Mouse (Mus musculus) cerebellum, adult (tissue): ENCODE results near the gene Naglu.
A peak's percentile ranks its signal among the peaks of the same experiment; 100 is the strongest.

Source experiments
- ATAC-seq: cut with Nextera tagmentation; 2 replicates; pipeline ENCODE4 v1.9.2; 2017; ENCODE audit warnings: mild to moderate bottlenecking, moderate library complexity, mixed read lengths; ENCODE audit not compliant: insufficient number of reproducible peaks, low FRiP score, low TSS enrichment

Gene Naglu

GRCm38 (mm10) chr11:101069391-101070188 lies at the start of gene Naglu:
Gene Naglu, plus strand, starts transcription at chr11:101070012.
- peak; percentile 79 for ATAC-seq

GRCm38 (mm10) chr11:101023371-101023770 lies 46.4 kb upstream of the Naglu start:
- ATAC-seq, result no peak

- no peak for ATAC-seq
Observed at GRCm38 (mm10) chr11:101024001-101024400, 45.8 kb upstream of the Naglu start.

- ATAC-seq, result no peak
Observed at GRCm38 (mm10) chr11:101027121-101027520, 42.7 kb upstream of the Naglu start.

- no peak for ATAC-seq
Observed at GRCm38 (mm10) chr11:101029320-101029719, 40.5 kb upstream of the Naglu start.

GRCm38 (mm10) chr11:101030136-101030807 lies 39.5 kb upstream of the Naglu start:
- no peak for ATAC-seq

GRCm38 (mm10) chr11:101030808-101031156 lies 39.0 kb upstream of the Naglu start:
- no peak for ATAC-seq

GRCm38 (mm10) chr11:101031470-101031869 lies 38.3 kb upstream of the Naglu start:
- ATAC-seq, result no peak

- no peak for ATAC-seq
Observed at GRCm38 (mm10) chr11:101033856-101034500, 35.8 kb upstream of the Naglu start.

GRCm38 (mm10) chr11:101034614-101035327 lies 35.0 kb upstream of the Naglu start:
- ATAC-seq, result no peak

GRCm38 (mm10) chr11:101035328-101035695 lies 34.5 kb upstream of the Naglu start:
- no peak for ATAC-seq

- no peak for ATAC-seq
Observed at GRCm38 (mm10) chr11:101037795-101038194, 32.0 kb upstream of the Naglu start.

- no peak for ATAC-seq
Observed at GRCm38 (mm10) chr11:101045826-101046225, 24.0 kb upstream of the Naglu start.

- ATAC-seq, result no peak
Observed at GRCm38 (mm10) chr11:101046440-101046839, 23.4 kb upstream of the Naglu start.

GRCm38 (mm10) chr11:101047502-101047901 lies 22.3 kb upstream of the Naglu start:
- ATAC-seq, result no peak

GRCm38 (mm10) chr11:101050359-101050758 lies 19.5 kb upstream of the Naglu start:
- ATAC-seq, result peak; percentile 43; the same call in 1 of the 2 replicates

GRCm38 (mm10) chr11:101051051-101051493 lies 18.7 kb upstream of the Naglu start:
- peak; percentile 36; the same call in 1 of the 2 replicates for ATAC-seq

GRCm38 (mm10) chr11:101051617-101052016 lies 18.2 kb upstream of the Naglu start:
- ATAC-seq, result no peak

- no peak for ATAC-seq
Observed at GRCm38 (mm10) chr11:101052751-101053473, 16.9 kb upstream of the Naglu start.

- no peak for ATAC-seq
Observed at GRCm38 (mm10) chr11:101053974-101054373, 15.8 kb upstream of the Naglu start.
